Mouse (Mus musculus) hindbrain, embryonic 15.5 days (tissue): ENCODE measurements around the gene Ndufb8. TPM values are rescaled to one million over a fixed set of nuclear protein-coding genes. Genes with fewer than 3 reads are reported as not detected.

Source experiments
- ATAC-seq: fragments of 200-750 bp; cut with Nextera tagmentation; 2 replicates; pipeline ENCODE4 v1.8.0; 2017; ENCODE audit warnings: low read depth, moderate number of reproducible peaks, moderate TSS enrichment; ENCODE audit not compliant: low FRiP score
- H3K27ac ChIP-seq: fragments of 300-500 bp; sonication (generic); replicated peaks from 2 replicates; pipeline ENCODE4 v1.5.1; 2015; ENCODE audit warnings: mild to moderate bottlenecking, inconsistent platforms
- H3K27me3 ChIP-seq: fragments of 300-500 bp; sonication (generic); 2 replicates; pipeline ENCODE4 v1.6.1; 2015; ENCODE audit warnings: control low read depth, inconsistent platforms
- H3K36me3 ChIP-seq: fragments of 300-500 bp; sonication (generic); 2 replicates; pipeline ENCODE4 v1.6.1; 2015; ENCODE audit warnings: control low read depth, inconsistent platforms
- H3K4me1 ChIP-seq: fragments of 300-500 bp; sonication (generic); replicated peaks from 2 replicates; pipeline ENCODE4 v1.6.1; 2015; ENCODE audit warnings: control low read depth, inconsistent platforms
- H3K4me2 ChIP-seq: fragments of 300-500 bp; sonication (generic); 2 replicates; pipeline ENCODE4 v1.6.1; 2015; ENCODE audit warnings: moderate library complexity, mild to moderate bottlenecking, inconsistent platforms
- H3K4me3 ChIP-seq: fragments of 300-500 bp; sonication (generic); 2 replicates; pipeline ENCODE4 v1.5.1; 2015; ENCODE audit warnings: mild to moderate bottlenecking, inconsistent platforms
- H3K9ac ChIP-seq: fragments of 300-500 bp; sonication (generic); 2 replicates; pipeline ENCODE4 v1.6.1; 2015; ENCODE audit warnings: inconsistent platforms
- H3K9me3 ChIP-seq: fragments of 300-500 bp; sonication (generic); 2 replicates; pipeline ENCODE4 v1.6.1; 2016; ENCODE audit warnings: control low read depth, inconsistent platforms
- WGBS: fragments of 180-500 bp; shearing (Covaris S2); methylation state at CpG from one replicate; pipeline ENCODE4 v1.1.7; 2015; 5-methylcytosine and 5-hydroxymethylcytosine counted together
- polyA plus RNA-seq: library from polyadenylated mRNA; unstranded; fragments of >200 nt; fragmentation: Nextera tagmentation; extraction: Ambion mirVana; gene quantifications from 2 replicates; pipeline ENCODE4 v1.2.1, GENCODE M21; 2015

Gene Ndufb8
- 674 and 705 TPM in 2 replicates for polyA plus RNA-seq

DNA sequence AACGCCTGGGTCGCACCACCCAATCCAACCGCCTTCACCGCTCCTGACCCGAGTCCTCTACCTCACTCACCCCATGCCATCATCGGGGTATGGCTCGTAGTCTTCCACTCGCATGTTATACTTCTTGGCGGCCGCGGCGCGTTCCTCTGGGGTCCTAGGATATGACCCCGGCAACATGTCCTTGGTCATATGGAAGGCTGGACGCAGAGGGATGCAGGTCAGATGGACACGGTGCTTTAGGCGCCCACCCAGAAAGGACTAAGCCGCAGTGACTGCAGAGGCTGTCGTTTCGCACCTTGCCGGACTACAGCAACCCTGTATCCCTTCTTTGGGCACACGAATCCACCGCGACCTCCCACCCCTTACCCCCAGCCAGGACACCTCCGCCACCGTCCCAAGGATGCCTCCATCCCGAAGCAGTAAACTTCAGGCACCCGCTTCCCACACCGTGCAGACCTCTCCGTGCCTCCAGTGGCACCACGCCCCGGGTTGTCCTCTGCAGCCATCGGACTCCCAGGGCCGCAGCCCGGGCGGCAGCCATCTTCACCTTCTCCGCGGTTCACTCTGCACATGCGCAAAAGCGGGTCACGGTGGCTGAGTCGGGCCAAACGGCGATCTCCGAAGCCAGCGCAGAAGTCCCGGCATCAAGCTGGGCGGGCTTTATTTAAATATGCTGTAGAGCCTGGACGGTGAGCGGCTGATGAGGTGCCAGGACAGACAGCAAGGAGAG lies at the start of gene Ndufb8:
Gene Ndufb8 (minus strand): TSS at position 580 of the 730 bp plus-strand sequence.
- peaks cover 3% of the 10 kb centered on the region; the same call in 1 of the 2 replicates for H3K27me3 ChIP-seq
- H3K4me1 ChIP-seq = peaks cover 17% of the 10 kb centered on the region
- H3K36me3 ChIP-seq = peaks cover 30% of the 10 kb centered on the region
- ATAC-seq = peak; percentile 90
- peak within 1 kb of the TSS; percentile 91 for H3K9ac ChIP-seq
- WGBS = under 1% methylated on average over 50 of the region's 50 CpGs
- H3K27ac ChIP-seq = peak within 1 kb of the TSS; percentile 88
- H3K4me2 ChIP-seq = peak within 1 kb of the TSS; percentile 89
- H3K4me3 ChIP-seq = peak within 1 kb of the TSS; percentile 96
- H3K9me3 ChIP-seq = no peaks in the 10 kb centered on the region

GRCm38 (mm10) chr19:44594180-44594579 lies 38.9 kb upstream of the Ndufb8 start:
- 95% methylated on average over 14 of the region's 14 CpGs for WGBS
- no peaks in the 10 kb centered on the region for H3K4me1 ChIP-seq
- no peak for ATAC-seq
- no peaks in the 10 kb centered on the region for H3K36me3 ChIP-seq
- no peaks in the 10 kb centered on the region for H3K27me3 ChIP-seq
- H3K9ac ChIP-seq = no peak overlapping the region
- H3K9me3 ChIP-seq = no peaks in the 10 kb centered on the region
- no peak overlapping the region for H3K27ac ChIP-seq
- no peak overlapping the region for H3K4me2 ChIP-seq
- H3K4me3 ChIP-seq = no peak overlapping the region

DNA sequence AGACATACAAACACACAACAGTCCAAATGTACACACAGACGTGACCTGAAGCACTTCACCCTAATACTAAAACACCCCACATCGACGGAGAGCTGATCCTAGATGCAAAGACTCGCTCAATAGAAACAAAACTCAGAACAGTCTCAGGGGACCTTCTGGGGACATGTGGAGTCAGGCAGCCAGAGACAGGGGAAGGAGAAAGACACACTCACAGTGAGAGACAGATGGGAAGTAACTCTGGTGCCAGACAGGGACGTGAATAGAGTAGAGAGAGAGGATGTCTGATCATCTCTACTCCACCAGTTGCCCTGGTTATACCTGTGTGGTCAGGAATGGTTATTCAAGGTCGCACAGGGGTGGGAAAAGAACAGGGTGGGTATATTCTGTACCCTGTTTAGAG lies 36.4 kb upstream of the Ndufb8 start:
- Histone ChIP-seq H3K27me3 (peaks cover 8% of the 10 kb centered on the region; the same call in 1 of the 2 replicates), H3K27ac (0 out of 2 replicates have a peak overlapping the region, but pooled peaks have one; percentile 10), H3K4me2 (no peak overlapping the region), H3K9me3 (no peaks in the 10 kb centered on the region), H3K9ac (no peak overlapping the region), H3K4me3 (no peak overlapping the region), H3K36me3 (no peaks in the 10 kb centered on the region), H3K4me1 (0 out of 2 replicates have a peak, but pooled peaks cover 3% of the 10 kb centered on the region)
- no peak for ATAC-seq
- WGBS = 65% methylated on average over 6 of the region's 6 CpGs

DNA sequence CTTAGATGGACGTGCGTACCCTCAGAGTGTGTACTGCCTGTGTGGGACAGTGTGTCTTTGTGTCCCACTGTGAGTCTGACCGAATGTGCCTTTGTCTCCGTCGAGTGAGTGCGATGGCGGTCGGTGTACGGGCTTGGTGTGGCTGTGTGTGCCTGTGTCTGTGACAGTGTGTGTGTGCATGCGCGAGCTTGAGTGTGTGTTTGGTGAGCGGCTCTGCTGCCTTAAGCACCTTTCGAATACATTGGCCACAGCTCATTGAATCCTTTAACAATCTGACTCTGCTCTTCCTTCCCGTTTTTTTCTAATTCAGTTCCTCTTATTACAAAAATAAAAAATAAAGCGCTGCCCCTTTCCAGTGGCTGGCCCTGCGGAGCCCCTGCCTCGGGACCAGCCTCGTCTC lies 35.8 kb upstream of the Ndufb8 start:
- 0 out of 2 replicates have a peak overlapping the region, but pooled peaks have one; percentile 10 for H3K27ac ChIP-seq
- no peak for ATAC-seq

DNA sequence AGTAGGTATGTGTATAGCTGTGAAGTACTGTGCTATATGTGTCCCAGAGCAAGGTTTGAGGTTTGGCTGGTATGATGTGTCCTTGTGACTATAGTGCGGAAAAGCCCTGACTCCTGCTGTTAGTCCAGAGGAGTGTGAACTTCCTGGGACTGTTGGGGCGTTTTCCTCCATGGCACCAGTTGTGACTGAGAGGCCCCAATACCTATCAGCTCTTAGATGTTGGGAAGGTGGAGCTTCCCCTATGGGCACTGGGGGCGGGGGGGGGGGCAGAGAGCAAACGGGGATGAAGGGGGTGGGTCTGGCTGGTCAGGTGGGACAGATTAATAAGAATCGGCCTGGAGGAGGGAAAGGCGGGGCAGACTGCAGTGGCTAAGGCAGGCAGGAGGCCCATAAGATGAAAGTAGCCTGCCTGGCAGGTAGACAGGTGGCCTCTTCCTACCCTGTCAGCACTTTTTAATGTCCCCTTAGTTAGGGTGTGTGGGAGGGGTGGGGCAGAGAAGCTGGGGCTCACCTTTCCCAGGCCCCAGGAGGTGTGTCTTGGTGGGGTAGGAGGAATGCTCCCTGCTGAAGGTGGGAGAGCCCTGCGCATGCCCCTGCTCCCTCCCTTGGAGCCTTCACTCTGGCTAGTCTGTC lies 34.5 kb upstream of the Ndufb8 start:
- no peaks in the 10 kb centered on the region for H3K36me3 ChIP-seq
- H3K4me2 ChIP-seq = no peak overlapping the region
- ATAC-seq = no peak
- peaks cover 22% of the 10 kb centered on the region for H3K27me3 ChIP-seq
- WGBS = 73% methylated on average over 5 of the region's 7 CpGs
- H3K9ac ChIP-seq = no peak overlapping the region
- no peak overlapping the region for H3K27ac ChIP-seq
- 0 out of 2 replicates have a peak, but pooled peaks cover 3% of the 10 kb centered on the region for H3K4me1 ChIP-seq
- no peaks in the 10 kb centered on the region for H3K9me3 ChIP-seq
- H3K4me3 ChIP-seq = no peak overlapping the region

More for the DNA sequence above, 35.8 kb upstream of the Ndufb8 start:
- 71% methylated on average over 18 of the region's 18 CpGs for WGBS
- H3K9ac ChIP-seq = no peak overlapping the region
- no peak overlapping the region for H3K4me2 ChIP-seq
- H3K27me3 ChIP-seq = peaks cover 14% of the 10 kb centered on the region
- H3K9me3 ChIP-seq = no peaks in the 10 kb centered on the region
- H3K36me3 ChIP-seq = no peaks in the 10 kb centered on the region
- H3K4me3 ChIP-seq = no peak overlapping the region
- H3K4me1 ChIP-seq = 0 out of 2 replicates have a peak, but pooled peaks cover 3% of the 10 kb centered on the region

- no peak overlapping the region for H3K27ac ChIP-seq
- H3K9me3 ChIP-seq = no peaks in the 10 kb centered on the region
- ATAC-seq = no peak
- no peaks in the 10 kb centered on the region for H3K36me3 ChIP-seq
- no peak overlapping the region for H3K4me2 ChIP-seq
- 36% methylated on average over 4 of the region's 4 CpGs for WGBS
- H3K4me1 ChIP-seq = 0 out of 2 replicates have a peak, but pooled peaks cover 3% of the 10 kb centered on the region
- H3K9ac ChIP-seq = no peak overlapping the region
- H3K27me3 ChIP-seq = peaks cover 27% of the 10 kb centered on the region
- H3K4me3 ChIP-seq = no peak overlapping the region
Measured at GRCm38 (mm10) chr19:44588036-44588435, 32.8 kb upstream of the Ndufb8 start.

GRCm38 (mm10) chr19:44582638-44583309 lies 27.5 kb upstream of the Ndufb8 start:
- Histone ChIP-seq H3K27ac (no peak overlapping the region), H3K4me3 (no peak overlapping the region), H3K9me3 (no peaks in the 10 kb centered on the region), H3K4me2 (no peak overlapping the region), H3K27me3 (peaks cover 20% of the 10 kb centered on the region), H3K9ac (no peak overlapping the region), H3K36me3 (no peaks in the 10 kb centered on the region), H3K4me1 (0 out of 2 replicates have a peak, but pooled peaks cover 5% of the 10 kb centered on the region)
- WGBS = 36% methylated on average over 9 of the region's 9 CpGs
- ATAC-seq = peak; percentile 87

DNA sequence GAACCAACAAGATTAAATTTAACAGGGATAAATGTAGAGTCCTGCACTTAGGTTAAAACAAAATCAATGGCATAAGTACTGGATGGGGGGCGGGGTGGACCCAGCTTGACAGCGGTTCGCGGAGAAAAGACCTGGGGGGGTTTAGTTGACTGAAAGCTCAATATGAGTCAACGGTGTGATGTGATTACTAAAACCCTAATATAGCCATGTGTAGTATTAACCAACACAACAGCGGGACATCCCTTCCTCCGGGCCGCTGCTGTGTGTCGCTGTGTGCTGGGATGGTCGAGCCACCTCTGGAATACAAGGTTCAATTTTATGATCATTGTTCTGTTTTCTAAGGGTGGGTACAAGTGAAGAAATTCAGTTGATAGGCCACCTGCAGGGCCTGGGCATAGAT lies 26.9 kb upstream of the Ndufb8 start:
- H3K27ac ChIP-seq = no peak overlapping the region
- H3K9ac ChIP-seq = no peak overlapping the region
- WGBS = 85% methylated on average over 10 of the region's 10 CpGs
- 0 out of 2 replicates have a peak, but pooled peaks have one; percentile 9 for ATAC-seq
- H3K4me2 ChIP-seq = no peak overlapping the region
- no peaks in the 10 kb centered on the region for H3K9me3 ChIP-seq
- 0 out of 2 replicates have a peak, but pooled peaks cover 3% of the 10 kb centered on the region for H3K4me1 ChIP-seq
- peaks cover 20% of the 10 kb centered on the region for H3K27me3 ChIP-seq
- no peak overlapping the region for H3K4me3 ChIP-seq
- H3K36me3 ChIP-seq = no peaks in the 10 kb centered on the region

GRCm38 (mm10) chr19:44578038-44578437 lies 22.8 kb upstream of the Ndufb8 start:
- no peak overlapping the region for H3K9ac ChIP-seq
- H3K27ac ChIP-seq = no peak overlapping the region
- peaks cover 17% of the 10 kb centered on the region for H3K36me3 ChIP-seq
- H3K4me1 ChIP-seq = 0 out of 2 replicates have a peak, but pooled peaks cover 3% of the 10 kb centered on the region
- 84% methylated on average over 1 of the region's 1 CpGs for WGBS
- ATAC-seq = no peak
- no peaks in the 10 kb centered on the region for H3K27me3 ChIP-seq
- no peak overlapping the region for H3K4me2 ChIP-seq
- H3K4me3 ChIP-seq = no peak overlapping the region
- H3K9me3 ChIP-seq = no peaks in the 10 kb centered on the region

DNA sequence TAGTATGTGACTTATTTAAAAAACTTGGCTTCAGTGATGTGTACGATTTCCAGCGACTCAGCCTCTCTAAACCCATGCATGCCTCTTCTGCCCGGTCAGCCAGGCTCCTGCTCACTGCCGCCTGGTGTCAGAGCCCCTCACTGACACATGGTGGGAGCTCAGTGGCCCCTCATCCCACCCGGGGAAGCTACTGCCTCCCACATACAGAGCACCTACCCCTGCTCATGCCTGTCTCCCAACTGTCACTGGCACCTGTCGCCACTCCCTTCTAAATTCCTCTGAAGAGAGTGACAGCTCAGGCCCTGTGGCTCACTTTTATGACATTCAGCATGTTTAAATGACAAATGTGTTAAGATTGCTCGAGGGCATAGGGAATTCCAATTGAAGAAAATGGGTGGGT lies 21.0 kb upstream of the Ndufb8 start:
- Histone ChIP-seq H3K27me3 (no peaks in the 10 kb centered on the region), H3K4me3 (no peak overlapping the region), H3K4me1 (no peaks in the 10 kb centered on the region), H3K9ac (no peak overlapping the region), H3K9me3 (no peaks in the 10 kb centered on the region), H3K4me2 (no peak overlapping the region), H3K27ac (no peak overlapping the region), H3K36me3 (peaks cover 34% of the 10 kb centered on the region)
- ATAC-seq = no peak
- 83% methylated on average over 7 of the region's 7 CpGs for WGBS

GRCm38 (mm10) chr19:44567763-44568162 lies 12.5 kb upstream of the Ndufb8 start:
- WGBS = 92% methylated on average over 3 of the region's 3 CpGs
- ATAC-seq = no peak
- no peak overlapping the region for H3K27ac ChIP-seq
- H3K9ac ChIP-seq = no peak overlapping the region
- H3K36me3 ChIP-seq = peaks cover 74% of the 10 kb centered on the region
- no peak overlapping the region for H3K4me2 ChIP-seq
- no peak overlapping the region for H3K4me3 ChIP-seq
- peaks cover 27% of the 10 kb centered on the region for H3K4me1 ChIP-seq
- H3K9me3 ChIP-seq = no peaks in the 10 kb centered on the region
- H3K27me3 ChIP-seq = no peaks in the 10 kb centered on the region
